Mouse (Mus musculus): ENCODE measurements around the gene Smarcc1. TPM values are rescaled to one million over a fixed set of nuclear protein-coding genes. Genes with fewer than 3 reads are reported as not detected.

Gene Smarcc1
- polyA plus RNA-seq, 1 experiment, result 43.8 TPM

DNA sequence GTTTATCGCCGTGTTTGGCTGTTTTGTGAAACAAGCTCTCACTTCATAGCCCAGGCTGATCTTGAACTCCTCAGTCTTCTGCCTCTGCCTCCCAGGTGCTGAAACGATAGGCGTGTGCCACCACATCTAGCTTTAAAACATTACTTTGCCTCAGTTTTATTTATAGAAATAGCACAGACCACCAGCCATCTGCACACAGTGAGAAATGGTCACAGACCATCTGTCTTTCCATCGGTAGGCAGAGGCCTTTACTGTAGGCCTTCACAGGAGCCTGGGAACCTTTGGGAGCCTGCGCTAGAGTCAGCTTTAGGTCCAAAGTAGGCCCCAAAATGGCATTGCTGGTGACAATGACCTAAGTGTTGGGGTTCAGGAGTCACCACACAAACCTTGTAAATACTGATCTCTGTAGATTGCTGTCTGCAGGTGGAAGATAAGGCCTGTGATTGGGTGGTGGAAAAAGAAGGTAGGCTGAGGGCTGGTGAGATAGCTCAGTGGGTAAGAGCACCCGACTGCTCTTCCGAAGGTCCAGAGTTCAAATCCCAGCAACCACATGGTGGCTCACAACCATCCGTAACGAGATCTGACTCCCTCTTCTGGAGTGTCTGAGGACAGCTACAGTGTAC lies 166.7 kb downstream of the Smarcc1 start:
- TF ChIP-seq CTCF (IDR thresholded peaks at IDR 0.05; ENCODE audit: borderline replicate concordance, control insufficient read depth, extremely low read depth, insufficient read depth, low read length, poor library complexity) (no peak), POLR2A (IDR thresholded peaks at IDR 0.05; ENCODE audit: control insufficient read depth, extremely low read depth, insufficient read depth, low read length, poor library complexity) (no peak)
- no peak overlapping the region for H3K27ac ChIP-seq (ENCODE audit: control insufficient read depth, insufficient read depth, low read length)
- no peaks in the 10 kb centered on the region for H3K27me3 ChIP-seq (ENCODE audit: control insufficient read depth, insufficient read depth, low read length)
- WGBS, result 96% methylated on average over 10 of the region's 10 CpGs
- no peaks in the 10 kb centered on the region for H3K36me3 ChIP-seq (ENCODE audit: control insufficient read depth, insufficient read depth, low read length)
- no peaks in the 10 kb centered on the region for H3K4me1 ChIP-seq (replicated peaks; ENCODE audit: control insufficient read depth, insufficient read depth, low read length)
- no peak for DNase-seq
- H3K4me3 ChIP-seq (ENCODE audit: control insufficient read depth, insufficient read depth, low read length), result no peak overlapping the region

DNA sequence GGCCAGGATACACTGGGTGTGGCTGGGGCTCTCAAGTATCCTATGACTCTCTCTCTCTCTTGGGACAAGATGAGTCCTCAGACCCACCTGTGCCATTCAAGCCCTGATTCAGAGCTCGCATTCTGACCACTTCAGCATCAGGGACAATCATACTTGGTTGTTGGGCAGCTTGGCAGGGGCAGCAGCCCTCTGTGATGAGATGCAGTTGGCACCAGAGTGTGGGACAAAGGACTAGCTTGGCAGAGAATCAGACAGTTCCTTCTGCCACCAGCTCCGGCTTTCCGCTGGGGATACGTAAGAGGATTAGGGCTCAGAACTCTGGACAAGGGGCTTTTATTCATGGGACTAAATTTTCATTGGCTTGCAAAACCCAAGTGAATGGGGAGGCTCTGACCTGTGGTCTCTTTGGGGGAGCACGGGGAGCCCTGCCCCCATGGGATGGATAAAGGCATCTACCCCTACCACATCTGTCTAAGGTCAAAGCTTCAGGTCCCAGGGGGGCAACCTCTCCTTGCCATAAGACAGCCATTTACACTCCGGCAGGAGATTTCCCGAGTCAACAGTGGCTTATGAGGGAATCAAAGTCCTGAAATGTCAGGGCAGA lies 169.9 kb downstream of the Smarcc1 start:
- no peak overlapping the region for H3K27ac ChIP-seq (ENCODE audit: control insufficient read depth, insufficient read depth, low read length)
- 96% methylated on average over 7 of the region's 7 CpGs for WGBS
- no peaks in the 10 kb centered on the region for H3K27me3 ChIP-seq (ENCODE audit: control insufficient read depth, insufficient read depth, low read length)
- no peaks in the 10 kb centered on the region for H3K4me1 ChIP-seq (replicated peaks; ENCODE audit: control insufficient read depth, insufficient read depth, low read length)
- no peak overlapping the region for H3K4me3 ChIP-seq (ENCODE audit: control insufficient read depth, insufficient read depth, low read length)
- DNase-seq, result no peak
- H3K36me3 ChIP-seq (ENCODE audit: control insufficient read depth, insufficient read depth, low read length), result no peaks in the 10 kb centered on the region
- TF ChIP-seq POLR2A (IDR thresholded peaks at IDR 0.05; ENCODE audit: control insufficient read depth, extremely low read depth, insufficient read depth, low read length, poor library complexity) (no peak), CTCF (IDR thresholded peaks at IDR 0.05; ENCODE audit: borderline replicate concordance, control insufficient read depth, extremely low read depth, insufficient read depth, low read length, poor library complexity) (no peak)

Other genes with a start within 250 kb of the Smarcc1 start
- gene Cdc25a, start 242.1 kb upstream of the Smarcc1 start, polyA plus RNA-seq (2012; rRNA removed), result 16.6 and 21.9 TPM in 2 replicates
- gene Map4, start 186.2 kb upstream of the Smarcc1 start, polyA plus RNA-seq (2012; rRNA removed), result 420 and 463 TPM in 2 replicates
- 159 and 162 TPM in 2 replicates for gene Dhx30, start 122 bp downstream of the Smarcc1 start, polyA plus RNA-seq (2012; rRNA removed)
- gene Cspg5, start 126.1 kb downstream of the Smarcc1 start, polyA plus RNA-seq (2012; rRNA removed), result 0.61 and 0.93 TPM in 2 replicates
- gene Elp6, start 187.5 kb downstream of the Smarcc1 start, polyA plus RNA-seq (2012; rRNA removed), result 21.0 and 26.9 TPM in 2 replicates
- 67.0 and 87.1 TPM in 2 replicates for gene Scap, start 215.6 kb downstream of the Smarcc1 start, polyA plus RNA-seq (2012; rRNA removed)

Measured in thymus, adult 2 months (tissue).